Mouse (Mus musculus): Measurements from ENCODE around the gene Tcp10a. TPM values are rescaled to one million over a fixed set of nuclear protein-coding genes. Genes with fewer than 3 reads are reported as not detected.
"Not testable (repeated sequence)": the region's sequence is repeated elsewhere in the genome, so short reads cannot be mapped to it uniquely, and the experiment has no call there.

The Tcp10a gene
- not detected in 2 replicates for polyA plus RNA-seq (2014; fragmentation: Nextera tagmentation; extraction: Ambion mirVana)

- 97% methylated on average over 3 of the region's 5 CpGs for whole genome bisulfite sequencing
- not testable (repeated sequence) for H3K27me3 ChIP-seq (replicated peaks; ENCODE audit: control insufficient read depth, insufficient read depth, low read length); H3K9me3 ChIP-seq (ENCODE audit: control insufficient read depth, low read length); H3K9ac ChIP-seq (ENCODE audit: low read length); ATAC-seq (replicated peaks; ENCODE audit: low FRiP score, low TSS enrichment, low read depth); H3K36me3 ChIP-seq (ENCODE audit: control insufficient read depth, insufficient read depth, low read length); H3K4me1 ChIP-seq (replicated peaks; ENCODE audit: control insufficient read depth, insufficient read depth, low read length); H3K27ac ChIP-seq (ENCODE audit: low read depth); H3K4me3 ChIP-seq (ENCODE audit: low read depth, low read length); DNase-seq (ENCODE audit: low spot score); H3K4me2 ChIP-seq (ENCODE audit: low read length)
Observed at GRCm38 (mm10) chr17:7324346-7324745, at the start of gene Tcp10a. Gene Tcp10a (plus strand): TSS chr17:7324646.

- Histone ChIP-seq H3K4me3 (ENCODE audit: low read depth, low read length) (no peak overlapping the region), H3K27me3 (replicated peaks; ENCODE audit: control insufficient read depth, insufficient read depth, low read length) (no peaks in the 10 kb centered on the region), H3K4me1 (replicated peaks; ENCODE audit: control insufficient read depth, insufficient read depth, low read length) (no peaks in the 10 kb centered on the region), H3K9ac (ENCODE audit: low read length) (no peak overlapping the region), H3K27ac (ENCODE audit: low read depth) (no peak overlapping the region), H3K36me3 (ENCODE audit: control insufficient read depth, insufficient read depth, low read length) (peaks cover 28% of the 10 kb centered on the region), H3K9me3 (ENCODE audit: control insufficient read depth, low read length) (no peaks in the 10 kb centered on the region), H3K4me2 (ENCODE audit: low read length) (no peak overlapping the region)
- 93% methylated on average over 15 of the region's 15 CpGs for WGBS
- DNase-seq (ENCODE audit: low spot score) (no peak), ATAC-seq (replicated peaks; ENCODE audit: low FRiP score, low TSS enrichment, low read depth) (no peak)
Observed at GRCm38 (mm10) chr17:7278702-7279242, 45.7 kb upstream of the Tcp10a start.

GRCm38 (mm10) chr17:7279251-7279650 is 45.2 kb upstream of the Tcp10a start:
- Histone ChIP-seq H3K4me1 (replicated peaks; ENCODE audit: control insufficient read depth, insufficient read depth, low read length) (no peaks in the 10 kb centered on the region; the same call in 1 of the 2 replicates), H3K27me3 (replicated peaks; ENCODE audit: control insufficient read depth, insufficient read depth, low read length) (no peaks in the 10 kb centered on the region), H3K36me3 (ENCODE audit: control insufficient read depth, insufficient read depth, low read length) (peaks cover 28% of the 10 kb centered on the region), H3K4me3 (ENCODE audit: low read depth, low read length) (no peak overlapping the region), H3K9ac (ENCODE audit: low read length) (no peak overlapping the region), H3K9me3 (ENCODE audit: control insufficient read depth, low read length) (no peaks in the 10 kb centered on the region), H3K27ac (ENCODE audit: low read depth) (no peak overlapping the region), H3K4me2 (ENCODE audit: low read length) (no peak overlapping the region)
- 94% methylated on average over 9 of the region's 9 CpGs for WGBS
- no peak for ATAC-seq (replicated peaks; ENCODE audit: low FRiP score, low TSS enrichment, low read depth)
- no peak for DNase-seq (ENCODE audit: low spot score)

GRCm38 (mm10) chr17:7284297-7284910 is 40.0 kb upstream of the Tcp10a start:
- H3K4me3 ChIP-seq (ENCODE audit: low read depth, low read length) = no peak overlapping the region
- peak overlapping the region; percentile 48; the same call in 1 of the 2 replicates for H3K27ac ChIP-seq (ENCODE audit: low read depth)
- no peaks in the 10 kb centered on the region for H3K9me3 ChIP-seq (ENCODE audit: control insufficient read depth, low read length)
- 62% methylated on average over 8 of the region's 8 CpGs for WGBS
- DNase-seq (ENCODE audit: low spot score) = no peak
- peaks cover 9% of the 10 kb centered on the region for H3K4me1 ChIP-seq (replicated peaks; ENCODE audit: control insufficient read depth, insufficient read depth, low read length)
- H3K36me3 ChIP-seq (ENCODE audit: control insufficient read depth, insufficient read depth, low read length) = peaks cover 13% of the 10 kb centered on the region
- no peak overlapping the region for H3K9ac ChIP-seq (ENCODE audit: low read length)
- no peaks in the 10 kb centered on the region for H3K27me3 ChIP-seq (replicated peaks; ENCODE audit: control insufficient read depth, insufficient read depth, low read length)
- H3K4me2 ChIP-seq (ENCODE audit: low read length) = no peak overlapping the region
- 0 out of 2 replicates have a peak, but pooled peaks have one; percentile 45 for ATAC-seq (replicated peaks; ENCODE audit: low FRiP score, low TSS enrichment, low read depth)

GRCm38 (mm10) chr17:7285292-7285691 is 39.2 kb upstream of the Tcp10a start:
- Histone ChIP-seq H3K9ac (ENCODE audit: low read length) (no peak overlapping the region), H3K4me1 (replicated peaks; ENCODE audit: control insufficient read depth, insufficient read depth, low read length) (peaks cover 9% of the 10 kb centered on the region), H3K27ac (ENCODE audit: low read depth) (peak overlapping the region; percentile 24; the same call in 1 of the 2 replicates), H3K4me3 (ENCODE audit: low read depth, low read length) (no peak overlapping the region), H3K27me3 (replicated peaks; ENCODE audit: control insufficient read depth, insufficient read depth, low read length) (no peaks in the 10 kb centered on the region), H3K9me3 (ENCODE audit: control insufficient read depth, low read length) (no peaks in the 10 kb centered on the region), H3K4me2 (ENCODE audit: low read length) (no peak overlapping the region), H3K36me3 (ENCODE audit: control insufficient read depth, insufficient read depth, low read length) (peaks cover 9% of the 10 kb centered on the region)
- DNase-seq (ENCODE audit: low spot score) (no peak), ATAC-seq (replicated peaks; ENCODE audit: low FRiP score, low TSS enrichment, low read depth) (no peak)
- 52% methylated on average over 12 of the region's 12 CpGs for WGBS

- ATAC-seq (replicated peaks; ENCODE audit: low FRiP score, low TSS enrichment, low read depth) = no peak
- Histone ChIP-seq H3K9ac (ENCODE audit: low read length) (no peak overlapping the region), H3K4me1 (replicated peaks; ENCODE audit: control insufficient read depth, insufficient read depth, low read length) (peaks cover 9% of the 10 kb centered on the region), H3K4me2 (ENCODE audit: low read length) (no peak overlapping the region), H3K36me3 (ENCODE audit: control insufficient read depth, insufficient read depth, low read length) (peaks cover 9% of the 10 kb centered on the region), H3K9me3 (ENCODE audit: control insufficient read depth, low read length) (no peaks in the 10 kb centered on the region), H3K27me3 (replicated peaks; ENCODE audit: control insufficient read depth, insufficient read depth, low read length) (no peaks in the 10 kb centered on the region), H3K4me3 (ENCODE audit: low read depth, low read length) (no peak overlapping the region), H3K27ac (ENCODE audit: low read depth) (no peak overlapping the region)
- 75% methylated on average over 12 of the region's 12 CpGs for WGBS
- DNase-seq (ENCODE audit: low spot score) = no peak
Observed at GRCm38 (mm10) chr17:7286422-7287050, 37.9 kb upstream of the Tcp10a start.

GRCm38 (mm10) chr17:7292012-7292684 is 32.3 kb upstream of the Tcp10a start:
- 89% methylated on average over 11 of the region's 11 CpGs for WGBS

GRCm38 (mm10) chr17:7306278-7307196 is 17.9 kb upstream of the Tcp10a start:
- not testable (repeated sequence) for DNase-seq (ENCODE audit: low spot score); H3K27me3 ChIP-seq (replicated peaks; ENCODE audit: control insufficient read depth, insufficient read depth, low read length); H3K36me3 ChIP-seq (ENCODE audit: control insufficient read depth, insufficient read depth, low read length); H3K27ac ChIP-seq (ENCODE audit: low read depth); H3K4me3 ChIP-seq (ENCODE audit: low read depth, low read length); H3K9ac ChIP-seq (ENCODE audit: low read length); H3K4me2 ChIP-seq (ENCODE audit: low read length); H3K4me1 ChIP-seq (replicated peaks; ENCODE audit: control insufficient read depth, insufficient read depth, low read length); H3K9me3 ChIP-seq (ENCODE audit: control insufficient read depth, low read length)
- ATAC-seq (replicated peaks; ENCODE audit: low FRiP score, low TSS enrichment, low read depth) = peak; percentile 85; the same call in 1 of the 2 replicates
- 58% methylated on average over 8 of the region's 8 CpGs for WGBS

More at GRCm38 (mm10) chr17:7292012-7292684, 32.3 kb upstream of the Tcp10a start:
- Histone ChIP-seq H3K36me3 (ENCODE audit: control insufficient read depth, insufficient read depth, low read length) (peaks cover 16% of the 10 kb centered on the region), H3K4me3 (ENCODE audit: low read depth, low read length) (no peak overlapping the region), H3K9me3 (ENCODE audit: control insufficient read depth, low read length) (no peaks in the 10 kb centered on the region), H3K4me1 (replicated peaks; ENCODE audit: control insufficient read depth, insufficient read depth, low read length) (no peaks in the 10 kb centered on the region), H3K4me2 (ENCODE audit: low read length) (no peak overlapping the region), H3K9ac (ENCODE audit: low read length) (no peak overlapping the region), H3K27me3 (replicated peaks; ENCODE audit: control insufficient read depth, insufficient read depth, low read length) (no peaks in the 10 kb centered on the region), H3K27ac (ENCODE audit: low read depth) (no peak overlapping the region)
- ATAC-seq (replicated peaks; ENCODE audit: low FRiP score, low TSS enrichment, low read depth) (no peak), DNase-seq (ENCODE audit: low spot score) (no peak)

All from intestine, embryonic 14.5 days (tissue).